Mouse (Mus musculus): ENCODE results near the gene Gramd1c. TPM values are rescaled to one million over a fixed set of nuclear protein-coding genes. Genes with fewer than 3 reads are reported as not detected.
A peak's percentile ranks its signal among the peaks of the same experiment; 100 is the strongest.

Gramd1c gene
- polyA plus RNA-seq, 1 experiment, result 0.39 TPM

DNA sequence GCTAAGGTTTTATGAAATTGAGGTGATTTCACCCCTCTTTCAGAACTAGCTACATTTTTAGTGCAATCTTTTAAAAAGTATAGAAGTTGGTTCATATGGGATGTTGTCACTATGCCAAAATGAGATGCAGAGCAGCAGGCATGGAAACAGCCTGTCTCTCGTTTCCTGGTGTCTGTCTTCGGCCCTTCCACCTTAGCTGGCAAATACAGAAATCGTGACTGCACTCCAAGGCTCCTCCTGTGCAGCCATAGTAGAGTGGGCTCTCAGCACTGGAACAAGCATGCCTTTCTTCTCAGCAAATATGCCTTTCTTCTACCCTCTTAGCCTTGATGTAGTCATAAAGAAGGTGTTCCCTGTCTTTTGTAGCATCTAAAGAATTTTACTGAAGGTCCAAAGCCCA is 127.3 kb downstream of the Gramd1c start:
- no peak overlapping the region for H3K27ac ChIP-seq (ENCODE audit: insufficient read depth, low read depth, low read length)
- no peak overlapping the region for H3K4me3 ChIP-seq (ENCODE audit: insufficient read depth, low read length)
- no peak for TF ChIP-seq CTCF (IDR thresholded peaks at IDR 0.05; ENCODE audit: low read depth, low read length)
- no peak for TF ChIP-seq POLR2A (IDR thresholded peaks at IDR 0.05; ENCODE audit: borderline replicate concordance, low read depth, low read length)
- no peaks in the 10 kb centered on the region for H3K4me1 ChIP-seq (ENCODE audit: control insufficient read depth, insufficient read depth, low read length)

DNA sequence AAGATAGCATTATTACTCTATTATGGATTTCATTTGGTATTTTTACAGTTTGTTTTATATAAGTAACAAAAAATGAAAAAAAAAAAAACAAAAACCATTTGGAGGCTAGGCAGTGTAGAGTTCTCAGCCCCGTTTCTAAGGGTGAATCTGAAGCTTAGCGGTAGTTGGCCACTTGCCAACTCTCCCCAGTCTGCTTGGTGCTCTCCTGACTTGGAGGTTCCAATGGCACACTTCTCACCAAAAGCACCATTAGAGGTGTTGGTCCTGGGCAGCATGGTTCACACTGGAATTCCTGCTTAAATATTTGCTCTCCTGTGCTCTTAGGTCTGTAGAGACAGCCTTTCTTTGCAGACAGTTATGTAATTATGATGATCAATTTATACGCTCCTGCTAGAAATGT is 127.8 kb downstream of the Gramd1c start:
- Histone ChIP-seq H3K4me1 (ENCODE audit: control insufficient read depth, insufficient read depth, low read length) (peaks cover 3% of the 10 kb centered on the region), H3K27ac (ENCODE audit: insufficient read depth, low read depth, low read length) (no peak overlapping the region), H3K4me3 (ENCODE audit: insufficient read depth, low read length) (no peak overlapping the region)
- TF ChIP-seq POLR2A (IDR thresholded peaks at IDR 0.05; ENCODE audit: borderline replicate concordance, low read depth, low read length) (no peak), CTCF (IDR thresholded peaks at IDR 0.05; ENCODE audit: low read depth, low read length) (no peak)

DNA sequence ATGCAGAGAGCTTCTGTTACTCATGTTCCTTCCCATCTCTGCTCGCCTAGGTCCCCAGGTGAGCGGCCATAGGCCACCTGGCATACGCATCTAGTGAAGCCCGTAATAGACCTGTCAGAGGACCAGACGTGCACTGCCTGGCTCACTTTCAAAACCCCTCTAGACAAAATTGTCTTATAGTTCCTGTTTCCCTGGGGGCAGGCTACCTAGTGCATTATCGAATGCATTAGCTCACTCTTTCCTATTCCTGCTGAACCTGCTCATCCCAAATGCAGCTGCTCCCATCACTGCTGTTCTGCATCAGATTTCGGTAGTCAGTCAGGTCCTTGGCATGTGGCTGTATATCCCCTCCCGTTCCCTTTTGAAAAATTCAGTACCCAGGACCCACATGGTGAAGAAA is 128.3 kb downstream of the Gramd1c start:
- Histone ChIP-seq H3K4me3 (ENCODE audit: insufficient read depth, low read length) (no peak overlapping the region), H3K4me1 (ENCODE audit: control insufficient read depth, insufficient read depth, low read length) (peaks cover 4% of the 10 kb centered on the region), H3K27ac (ENCODE audit: insufficient read depth, low read depth, low read length) (no peak overlapping the region)
- TF ChIP-seq POLR2A (IDR thresholded peaks at IDR 0.05; ENCODE audit: borderline replicate concordance, low read depth, low read length) (no peak), CTCF (IDR thresholded peaks at IDR 0.05; ENCODE audit: low read depth, low read length) (no peak)

DNA sequence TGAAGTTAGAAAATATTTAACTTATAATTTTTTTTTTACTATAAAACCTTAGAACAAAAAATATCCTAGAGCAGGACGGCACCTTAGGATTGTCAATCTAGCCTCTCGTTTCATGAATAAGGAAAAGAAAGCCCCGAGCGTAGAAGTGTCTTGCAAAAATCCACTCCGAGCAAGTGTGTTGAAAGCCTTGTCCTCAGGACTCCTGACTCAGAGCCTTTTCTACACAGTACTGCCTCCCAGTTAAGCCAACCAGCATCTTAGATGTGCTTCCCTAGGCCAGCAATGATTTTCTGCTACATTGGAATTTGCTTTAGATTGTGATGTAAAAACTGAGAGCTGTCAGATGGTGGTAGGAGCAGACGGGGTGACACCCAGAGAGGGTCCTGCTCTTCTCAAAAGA is 130.1 kb downstream of the Gramd1c start:
- no peak for TF ChIP-seq POLR2A (IDR thresholded peaks at IDR 0.05; ENCODE audit: borderline replicate concordance, low read depth, low read length)
- TF ChIP-seq CTCF (IDR thresholded peaks at IDR 0.05; ENCODE audit: low read depth, low read length), result no peak
- H3K4me3 ChIP-seq (ENCODE audit: insufficient read depth, low read length), result no peak overlapping the region
- peaks cover 9% of the 10 kb centered on the region for H3K4me1 ChIP-seq (ENCODE audit: control insufficient read depth, insufficient read depth, low read length)
- no peak overlapping the region for H3K27ac ChIP-seq (ENCODE audit: insufficient read depth, low read depth, low read length)

DNA sequence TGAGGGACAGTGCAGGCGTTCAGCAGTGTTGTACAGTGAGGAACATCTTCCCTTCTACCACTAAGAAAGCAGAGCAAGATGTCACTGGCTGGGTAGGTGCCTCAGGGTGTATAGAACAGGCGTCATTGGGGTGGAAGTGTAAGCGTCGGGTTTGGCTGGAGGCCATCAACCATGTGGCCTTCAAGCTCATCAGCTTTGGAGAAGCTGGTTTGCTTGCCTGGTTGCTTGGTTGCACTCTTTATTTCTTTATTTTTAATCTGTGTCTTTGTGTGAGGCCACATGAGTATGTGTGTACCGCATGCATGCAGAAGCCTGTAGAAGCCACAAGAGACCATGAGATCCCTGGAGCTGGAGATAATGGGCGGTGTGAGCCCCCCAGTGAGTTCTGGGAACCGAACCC is 130.8 kb downstream of the Gramd1c start:
- no peak overlapping the region for H3K27ac ChIP-seq (ENCODE audit: insufficient read depth, low read depth, low read length)
- no peak overlapping the region for H3K4me3 ChIP-seq (ENCODE audit: insufficient read depth, low read length)
- H3K4me1 ChIP-seq (ENCODE audit: control insufficient read depth, insufficient read depth, low read length), result peaks cover 9% of the 10 kb centered on the region
- TF ChIP-seq POLR2A (IDR thresholded peaks at IDR 0.05; ENCODE audit: borderline replicate concordance, low read depth, low read length), result no peak
- TF ChIP-seq CTCF (IDR thresholded peaks at IDR 0.05; ENCODE audit: low read depth, low read length), result no peak

DNA sequence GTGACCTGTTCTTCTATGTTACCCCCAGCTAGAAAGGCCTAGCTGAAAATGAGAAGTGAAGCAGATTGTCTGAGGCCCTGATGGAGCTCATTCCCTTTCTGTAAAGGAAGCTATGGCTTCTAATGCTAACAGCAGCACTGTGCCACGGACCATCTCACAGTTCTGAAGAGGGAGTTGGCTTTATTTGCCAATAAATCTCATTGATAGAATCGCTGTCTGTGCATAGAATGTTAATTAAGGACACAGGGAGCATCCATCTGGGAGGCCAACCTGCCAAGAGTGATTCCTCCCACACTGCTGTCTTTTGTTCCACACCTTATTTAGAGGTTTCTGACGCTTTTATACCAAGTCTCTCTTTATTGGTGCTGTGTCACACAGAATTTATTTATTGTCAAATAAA is 131.6 kb downstream of the Gramd1c start:
- Histone ChIP-seq H3K4me3 (ENCODE audit: insufficient read depth, low read length) (no peak overlapping the region), H3K4me1 (ENCODE audit: control insufficient read depth, insufficient read depth, low read length) (peaks cover 9% of the 10 kb centered on the region), H3K27ac (ENCODE audit: insufficient read depth, low read depth, low read length) (no peak overlapping the region)
- TF ChIP-seq CTCF (IDR thresholded peaks at IDR 0.05; ENCODE audit: low read depth, low read length) (no peak), POLR2A (IDR thresholded peaks at IDR 0.05; ENCODE audit: borderline replicate concordance, low read depth, low read length) (no peak)

DNA sequence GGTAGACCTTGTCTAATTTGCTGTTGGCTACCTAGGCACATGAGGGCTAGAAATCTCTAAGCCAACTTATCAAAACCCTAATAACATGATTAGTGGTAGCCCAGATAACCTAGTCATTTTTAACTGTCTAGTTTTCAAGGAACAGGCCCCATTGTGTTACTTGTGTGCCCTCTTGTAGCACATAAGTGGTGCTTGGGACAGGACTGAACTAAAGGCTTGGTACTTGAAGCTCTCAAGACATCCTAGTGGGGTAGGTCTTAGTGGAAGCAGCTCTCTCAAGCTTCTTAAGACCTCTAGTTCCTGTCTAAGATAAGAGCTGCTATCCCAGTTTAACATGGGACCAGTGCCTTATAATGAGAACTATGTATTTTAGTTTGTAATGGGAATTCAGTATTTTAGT is 132.6 kb downstream of the Gramd1c start:
- peak overlapping the region; percentile 50 for H3K27ac ChIP-seq (ENCODE audit: insufficient read depth, low read depth, low read length)
- TF ChIP-seq POLR2A (IDR thresholded peaks at IDR 0.05; ENCODE audit: borderline replicate concordance, low read depth, low read length) (no peak), CTCF (IDR thresholded peaks at IDR 0.05; ENCODE audit: low read depth, low read length) (no peak)
- no peak overlapping the region for H3K4me3 ChIP-seq (ENCODE audit: insufficient read depth, low read length)
- H3K4me1 ChIP-seq (ENCODE audit: control insufficient read depth, insufficient read depth, low read length), result peaks cover 9% of the 10 kb centered on the region

Other genes starting within 250 kb of the Gramd1c start
- 7.5 and 9.5 TPM in 2 replicates for gene Ccdc191, start 173.5 kb downstream of the Gramd1c start, polyA plus RNA-seq (2012; ENCODE audit: insufficient read depth, insufficient read length, missing spikeins)
- gene Qtrt2, start 136.5 kb downstream of the Gramd1c start, polyA plus RNA-seq (2012; ENCODE audit: insufficient read depth, insufficient read length, missing spikeins), result 7.3 and 11.9 TPM in 2 replicates
- 1.3 and 1.6 TPM in 2 replicates for gene Zdhhc23, start 83.6 kb downstream of the Gramd1c start, polyA plus RNA-seq (2012; ENCODE audit: insufficient read depth, insufficient read length, missing spikeins)
- 244 and 271 TPM in 2 replicates for gene Atp6v1a, start 76.4 kb upstream of the Gramd1c start, polyA plus RNA-seq (2012; ENCODE audit: insufficient read depth, insufficient read length, missing spikeins)
- 67.2 TPM in 2 replicates for gene Naa50, start 76.5 kb upstream of the Gramd1c start, polyA plus RNA-seq (2012; ENCODE audit: insufficient read depth, insufficient read length, missing spikeins)
- 13.6 and 18.4 TPM in 2 replicates for gene Usf3, start 109.9 kb upstream of the Gramd1c start, polyA plus RNA-seq (2012; ENCODE audit: insufficient read depth, insufficient read length, missing spikeins)